Mouse (Mus musculus) spleen, postnatal 14 days (tissue): ENCODE results near the gene Tmem14a.
"Not testable (repeated sequence)": the region's sequence is repeated elsewhere in the genome, so short reads cannot be mapped to it uniquely, and the experiment has no call there.

Experiments used
- DNase-seq, 2 experiments: peaks; one replicate each; pipeline ENCODE4 v3.0.0; 2021 to 2022; ENCODE audit warnings: low spot score in 2 of 2

Gene Tmem14a

GRCm38 (mm10) chr1:21252566-21253302 is 34.4 kb downstream of the Tmem14a start:
- no peak for DNase-seq

- no peak for DNase-seq
Observed at GRCm38 (mm10) chr1:21253303-21253650, 34.9 kb downstream of the Tmem14a start.

GRCm38 (mm10) chr1:21253856-21254255 is 35.5 kb downstream of the Tmem14a start:
- DNase-seq: no peak

GRCm38 (mm10) chr1:21255625-21256345 is 37.4 kb downstream of the Tmem14a start:
- DNase-seq: no peak

- DNase-seq: no peak
Observed at GRCm38 (mm10) chr1:21256391-21256790, 38.0 kb downstream of the Tmem14a start.

GRCm38 (mm10) chr1:21256871-21257270 is 38.5 kb downstream of the Tmem14a start:
- no peak for DNase-seq

- DNase-seq: not testable (repeated sequence)
Observed at GRCm38 (mm10) chr1:21259981-21260380, 41.6 kb downstream of the Tmem14a start.

GRCm38 (mm10) chr1:21262401-21262800 is 44.0 kb downstream of the Tmem14a start:
- DNase-seq: no peak

GRCm38 (mm10) chr1:21263986-21264385 is 45.6 kb downstream of the Tmem14a start:
- no peak for DNase-seq

- no peak for DNase-seq
Observed at GRCm38 (mm10) chr1:21264747-21265146, 46.4 kb downstream of the Tmem14a start.

- no peak for DNase-seq
Observed at GRCm38 (mm10) chr1:21266766-21267165, 48.4 kb downstream of the Tmem14a start.

GRCm38 (mm10) chr1:21267466-21267865 is 49.1 kb downstream of the Tmem14a start:
- DNase-seq: not testable (repeated sequence)

GRCm38 (mm10) chr1:21271343-21272055 is 53.1 kb downstream of the Tmem14a start:
- DNase-seq: peak; percentile 46 to 54

GRCm38 (mm10) chr1:21272056-21272431 is 53.7 kb downstream of the Tmem14a start:
- DNase-seq: no peak

- DNase-seq: no peak
Observed at GRCm38 (mm10) chr1:21273091-21273490, 54.7 kb downstream of the Tmem14a start.

GRCm38 (mm10) chr1:21274437-21275040 is 56.2 kb downstream of the Tmem14a start:
- no peak for DNase-seq

GRCm38 (mm10) chr1:21275366-21275765 is 57.0 kb downstream of the Tmem14a start:
- not testable (repeated sequence) for DNase-seq

- not testable (repeated sequence) for DNase-seq
Observed at GRCm38 (mm10) chr1:21276158-21276557, 57.8 kb downstream of the Tmem14a start.
